Mouse (Mus musculus): ENCODE results near the gene Med26. TPM values are rescaled to one million over a fixed set of nuclear protein-coding genes. Genes with fewer than 3 reads are reported as not detected.

Med26 gene
- total and polyA plus RNA-seq, 3 experiments, result 14.1 to 28.3 TPM; not detected in 1

DNA sequence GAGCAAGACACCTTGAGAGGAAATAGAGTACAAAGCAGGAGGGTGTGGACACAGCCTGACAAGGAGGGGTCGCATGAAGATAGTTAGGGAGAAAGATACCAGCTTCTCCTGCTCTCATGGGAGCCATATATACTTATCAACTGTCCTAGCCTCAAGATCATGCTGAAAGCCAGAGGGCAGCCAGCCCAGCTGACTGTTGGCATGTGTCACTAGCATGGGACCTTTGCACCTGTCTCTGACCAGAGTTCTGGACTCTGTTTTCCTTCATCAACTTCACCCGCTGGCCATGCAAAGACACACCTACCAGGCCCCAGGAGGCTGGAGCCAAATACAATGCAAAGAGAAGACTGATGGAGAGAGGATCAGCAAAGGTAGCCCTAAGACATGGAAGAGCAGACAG lies 78.8 kb downstream of the Med26 start:
- Histone ChIP-seq H3K4me3 (ENCODE audit: control insufficient read depth in 1 of 2, insufficient read depth in 1 of 2, low read depth in 2 of 2, low read length in 2 of 2) (no peak overlapping the region), H3K9me3 (replicated peaks; ENCODE audit: insufficient read depth, low read length) (no peaks in the 10 kb centered on the region), H3K79me2 (ENCODE audit: control insufficient read depth, insufficient read depth, low read length, poor library complexity) (peaks cover 21% of the 10 kb centered on the region), H3K36me3 (ENCODE audit: control insufficient read depth in 1 of 2, insufficient read depth in 2 of 2, low read length in 2 of 2) (peaks cover 11 to 13% of the 10 kb centered on the region in 2 experiments), H3K9ac (ENCODE audit: control insufficient read depth, low read depth, low read length, poor library complexity, severe bottlenecking) (no peak overlapping the region), H3K4me1 (ENCODE audit: control insufficient read depth in 1 of 2, insufficient read depth in 2 of 2, low read length in 2 of 2) (peaks cover 0 to 7% of the 10 kb centered on the region in 2 experiments; a peak in 2 of 4 replicates), H3K27ac (ENCODE audit: control insufficient read depth, low read depth, low read length) (no peak overlapping the region), H3K27me3 (ENCODE audit: control insufficient read depth in 1 of 2, insufficient read depth in 2 of 2, low read length in 2 of 2) (no peaks in the 10 kb centered on the region)
- DNase-seq (ENCODE audit: low read depth, low spot score), result no peak
- no peak for TF ChIP-seq MAX (IDR thresholded peaks at IDR 0.05; ENCODE audit: low read length)
- no peak for TF ChIP-seq CHD1 (IDR thresholded peaks at IDR 0.05; ENCODE audit: low read depth, low read length)

DNA sequence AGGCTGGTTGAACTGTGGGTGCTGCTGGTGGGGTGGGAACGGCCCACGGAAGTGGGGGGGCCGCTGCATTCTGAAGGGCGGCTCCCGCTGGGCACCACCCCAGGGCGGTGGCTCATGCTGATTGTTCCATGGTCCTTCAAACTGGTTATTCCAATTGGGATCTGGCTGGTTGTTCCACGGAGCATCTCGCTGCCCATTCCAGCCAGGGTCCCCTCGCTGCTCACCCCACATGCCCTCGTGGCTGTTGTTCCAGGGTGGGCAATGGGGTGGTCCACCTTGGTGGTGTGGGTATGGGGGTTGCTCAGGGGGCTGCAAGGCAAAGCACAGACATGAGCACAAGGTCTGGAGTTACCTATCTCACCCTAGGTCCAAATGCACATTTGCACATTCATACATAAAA lies 83.9 kb downstream of the Med26 start:
- no peak overlapping the region for H3K9ac ChIP-seq (ENCODE audit: control insufficient read depth, low read depth, low read length, poor library complexity, severe bottlenecking)
- no peaks in the 10 kb centered on the region for H3K9me3 ChIP-seq (replicated peaks; ENCODE audit: insufficient read depth, low read length)
- H3K27ac ChIP-seq (ENCODE audit: control insufficient read depth, low read depth, low read length), result no peak overlapping the region
- TF ChIP-seq TCF12 (IDR thresholded peaks at IDR 0.05; ENCODE audit: low read depth, low read length) (no peak), USF2 (IDR thresholded peaks at IDR 0.05; ENCODE audit: borderline replicate concordance in 1 of 2, insufficient read depth in 1 of 2, low read depth in 1 of 2, low read length in 2 of 2) (no peak), HCFC1 (IDR thresholded peaks at IDR 0.05; ENCODE audit: low read depth, low read length) (no peak), CTCF (IDR thresholded peaks at IDR 0.05 in 2 of 3, conservative IDR thresholded peaks at IDR 0.05 in 1 of 3; ENCODE audit: control insufficient read depth in 1 of 3, insufficient read depth in 1 of 3, low read depth in 2 of 3, low read length in 3 of 3, poor library complexity in 1 of 3, severe bottlenecking in 1 of 3) (no peak)
- H3K79me2 ChIP-seq (ENCODE audit: control insufficient read depth, insufficient read depth, low read length, poor library complexity), result no peaks in the 10 kb centered on the region
- no peak overlapping the region for H3K4me3 ChIP-seq (ENCODE audit: control insufficient read depth in 1 of 2, insufficient read depth in 1 of 2, low read depth in 2 of 2, low read length in 2 of 2)
- H3K4me1 ChIP-seq (ENCODE audit: control insufficient read depth in 1 of 2, insufficient read depth in 2 of 2, low read length in 2 of 2), result no peaks in the 10 kb centered on the region
- H3K27me3 ChIP-seq (ENCODE audit: control insufficient read depth in 1 of 2, insufficient read depth in 2 of 2, low read length in 2 of 2), result no peaks in the 10 kb centered on the region
- no peak for DNase-seq (ENCODE audit: low read depth, low spot score)
- peaks cover 0 to 6% of the 10 kb centered on the region in 2 experiments; a peak in 2 of 4 replicates for H3K36me3 ChIP-seq (ENCODE audit: control insufficient read depth in 1 of 2, insufficient read depth in 2 of 2, low read length in 2 of 2)

DNA sequence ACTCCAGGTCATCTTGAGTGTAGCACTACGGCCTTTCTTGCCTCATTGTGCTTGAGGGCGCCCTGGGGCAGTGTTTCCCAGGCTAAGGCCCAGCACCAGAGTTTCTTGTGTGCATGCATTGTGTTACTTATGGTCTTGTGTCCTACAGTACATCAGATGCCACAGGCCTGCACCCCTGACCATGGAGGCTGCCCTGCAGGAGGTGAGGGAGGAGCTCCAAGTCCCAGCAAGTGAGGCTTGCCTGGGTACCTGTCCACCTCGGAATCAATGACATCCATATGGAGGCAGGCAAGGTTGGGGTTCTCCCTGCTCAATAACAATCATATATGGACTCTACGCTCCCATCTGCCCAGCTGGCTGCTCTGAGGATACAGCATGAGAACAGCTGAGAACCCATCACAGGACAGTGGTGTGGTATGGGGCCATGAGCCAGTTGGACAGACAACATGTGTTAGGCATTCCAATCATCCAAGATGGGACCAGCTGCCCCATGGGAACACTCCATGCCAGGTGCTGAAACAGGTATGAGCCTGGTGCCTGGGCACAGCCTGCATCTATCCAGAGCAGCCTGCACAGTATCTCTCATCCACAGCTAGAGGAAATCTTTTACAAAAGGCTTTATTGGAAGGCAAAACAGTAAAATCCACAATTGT lies 88.1 kb downstream of the Med26 start:
- H3K27me3 ChIP-seq (ENCODE audit: control insufficient read depth in 1 of 2, insufficient read depth in 2 of 2, low read length in 2 of 2), result no peaks in the 10 kb centered on the region
- peaks cover 0 to 2% of the 10 kb centered on the region in 2 experiments; a peak in 1 of 4 replicates for H3K36me3 ChIP-seq (ENCODE audit: control insufficient read depth in 1 of 2, insufficient read depth in 2 of 2, low read length in 2 of 2)
- no peaks in the 10 kb centered on the region for H3K4me1 ChIP-seq (ENCODE audit: control insufficient read depth in 1 of 2, insufficient read depth in 2 of 2, low read length in 2 of 2)
- TF ChIP-seq ETS1 (IDR thresholded peaks at IDR 0.05; ENCODE audit: low read depth, low read length) (no peak), POLR2A (IDR thresholded peaks at IDR 0.05; ENCODE audit: control insufficient read depth in 1 of 2, insufficient read depth in 1 of 2, low read depth in 1 of 2, low read length in 2 of 2, poor library complexity in 1 of 2) (0 out of 4 replicates have a peak, but pooled peaks of 1 of the 2 experiments have one; percentile 9), ZKSCAN1 (IDR thresholded peaks at IDR 0.05; ENCODE audit: low read depth, low read length) (no peak), TAL1 (IDR thresholded peaks at IDR 0.05; ENCODE audit: low read length) (no peak), ELF1 (IDR thresholded peaks at IDR 0.05; ENCODE audit: low read depth, low read length) (no peak)
- H3K9ac ChIP-seq (ENCODE audit: control insufficient read depth, low read depth, low read length, poor library complexity, severe bottlenecking), result no peak overlapping the region
- no peaks in the 10 kb centered on the region for H3K9me3 ChIP-seq (replicated peaks; ENCODE audit: insufficient read depth, low read length)
- no peaks in the 10 kb centered on the region for H3K79me2 ChIP-seq (ENCODE audit: control insufficient read depth, insufficient read depth, low read length, poor library complexity)
- DNase-seq (ENCODE audit: low read depth, low spot score), result no peak
- H3K27ac ChIP-seq (ENCODE audit: control insufficient read depth, low read depth, low read length), result no peak overlapping the region
- no peak overlapping the region for H3K4me3 ChIP-seq (ENCODE audit: control insufficient read depth in 1 of 2, insufficient read depth in 1 of 2, low read depth in 2 of 2, low read length in 2 of 2)
